Mouse (Mus musculus) liver, embryonic 14.5 days (tissue): Measurements from ENCODE around the gene Insrr. TPM values are rescaled to one million over a fixed set of nuclear protein-coding genes. Genes with fewer than 3 reads are reported as not detected.
A peak's percentile ranks its signal among the peaks of the same experiment; 100 is the strongest.

Experiments used
- ATAC-seq: fragments of 200-750 bp; cut with Nextera tagmentation; 2 replicates; pipeline ENCODE4 v1.8.0; 2017; ENCODE audit warnings: moderate number of reproducible peaks, mild to moderate bottlenecking, moderate library complexity; ENCODE audit not compliant: insufficient read depth
- DNase-seq, 3 experiments: peaks; one replicate each; pipeline ENCODE4 v3.0.0-alpha.2; 2012 to 2013; ENCODE audit warnings: low read depth in 3 of 3, low spot score in 3 of 3
- H3K27ac ChIP-seq: fragments of 300-500 bp; sonication (generic); 2 replicates; pipeline ENCODE4 v1.5.1; 2014; ENCODE audit warnings: moderate library complexity, mild to moderate bottlenecking, control low read depth, inconsistent platforms
- H3K27me3 ChIP-seq: fragments of 300-500 bp; sonication (generic); 2 replicates; pipeline ENCODE4 v1.6.1; 2014; ENCODE audit warnings: mild to moderate bottlenecking, low read length, moderate library complexity; ENCODE audit not compliant: control insufficient read depth, insufficient read depth
- H3K36me3 ChIP-seq: fragments of 300-500 bp; sonication (generic); replicated peaks from 2 replicates; pipeline ENCODE4 v1.6.1; 2014; ENCODE audit warnings: low read depth; ENCODE audit not compliant: control insufficient read depth, insufficient read depth
- H3K4me1 ChIP-seq, 2 experiments: fragments of 200-500 bp in 1 of 2; fragments of 300-500 bp in 1 of 2; sonication (generic) in 1 of 2; replicated peaks; 2 replicates each; pipeline ENCODE4 v1.6.1; 2012 to 2014; ENCODE audit warnings: antibody characterized with exemption in 1 of 2, inconsistent platforms in 1 of 2, low read length in 1 of 2; ENCODE audit not compliant: control insufficient read depth in 2 of 2, insufficient read depth in 2 of 2
- H3K4me2 ChIP-seq: fragments of 300-500 bp; sonication (generic); 2 replicates; pipeline ENCODE4 v1.6.1; 2014; ENCODE audit warnings: low read depth, mild to moderate bottlenecking, control low read depth, moderate library complexity
- H3K4me3 ChIP-seq, 2 experiments: fragments of 200-500 bp in 1 of 2; fragments of 300-500 bp in 1 of 2; sonication (generic) in 1 of 2; 2 replicates each; pipeline ENCODE4 v1.5.1; 2012 to 2014; ENCODE audit warnings: low read depth in 2 of 2, low read length in 2 of 2, mild to moderate bottlenecking in 2 of 2, control low read depth in 1 of 2, inconsistent platforms in 1 of 2, moderate library complexity in 1 of 2; ENCODE audit not compliant: insufficient read depth in 1 of 2
- H3K9ac ChIP-seq: fragments of 300-500 bp; sonication (generic); replicated peaks from 2 replicates; pipeline ENCODE4 v1.6.1; 2014; ENCODE audit warnings: mild to moderate bottlenecking, control low read depth, moderate library complexity
- H3K9me3 ChIP-seq: fragments of 300-500 bp; sonication (generic); 2 replicates; pipeline ENCODE4 v1.6.1; 2016; ENCODE audit warnings: low read length, mixed read lengths; ENCODE audit not compliant: control insufficient read depth
- CTCF ChIP-seq: IDR thresholded peaks from 2 replicates; pipeline ENCODE4 v1.5.1; 2016; ENCODE audit warnings: antibody characterized with exemption, low read depth, control low read depth
- EP300 ChIP-seq: IDR thresholded peaks from 2 replicates; pipeline ENCODE4 v1.6.1; 2016; ENCODE audit warnings: antibody characterized with exemption, low read depth
- WGBS: fragments of 180-500 bp; shearing (Covaris S2); extraction: QIAGEN DNeasy Blood & Tissue Kit; methylation state at CpG from one replicate; pipeline ENCODE4 v1.1.7; 2014; ENCODE audit not compliant: insufficient replicate concordance; 5-methylcytosine and 5-hydroxymethylcytosine counted together
- polyA plus RNA-seq, 2 experiments: library from polyadenylated mRNA; depleted of rRNA in 1 of 2; stranded (reverse) in 1 of 2; unstranded in 1 of 2; fragments of >200 nt; fragmentation: Nextera tagmentation in 1 of 2; extraction: Ambion mirVana in 1 of 2; gene quantifications; 2 replicates each; pipeline versions ENCODE4 v1.2.1 to v1.2.3; 2012 to 2014

The Insrr gene
- polyA plus RNA-seq, 2 experiments, result 0.02 TPM; not detected in 1

GRCm38 (mm10) chr3:87811297-87811696 is 14.5 kb downstream of the Insrr start:
- H3K9ac ChIP-seq, result no peak overlapping the region
- H3K27me3 ChIP-seq, result peaks cover 17% of the 10 kb centered on the region
- 54% methylated on average over 8 of the region's 8 CpGs for WGBS

GRCm38 (mm10) chr3:87812413-87812812 is 15.7 kb downstream of the Insrr start:
- Histone ChIP-seq H3K9me3 (no peaks in the 10 kb centered on the region), H3K27ac (no peak overlapping the region), H3K9ac (no peak overlapping the region), H3K36me3 (no peaks in the 10 kb centered on the region), H3K27me3 (peaks cover 18% of the 10 kb centered on the region), H3K4me3 (no peak overlapping the region), H3K4me2 (no peak overlapping the region), H3K4me1 (no peaks in the 10 kb centered on the region)
- DNase-seq (no peak), ATAC-seq (no peak)
- 54% methylated on average over 4 of the region's 4 CpGs for WGBS
- no peak for TF ChIP-seq CTCF
- TF ChIP-seq EP300, result no peak

More at GRCm38 (mm10) chr3:87811297-87811696, 14.5 kb downstream of the Insrr start:
- Histone ChIP-seq H3K9me3 (no peaks in the 10 kb centered on the region), H3K36me3 (no peaks in the 10 kb centered on the region), H3K27ac (no peak overlapping the region), H3K4me1 (no peaks in the 10 kb centered on the region), H3K4me2 (no peak overlapping the region), H3K4me3 (no peak overlapping the region)
- ATAC-seq (no peak), DNase-seq (no peak)
- no peak for TF ChIP-seq EP300
- TF ChIP-seq CTCF, result no peak

GRCm38 (mm10) chr3:87812873-87813272 is 16.1 kb downstream of the Insrr start:
- H3K4me3 ChIP-seq, result no peak overlapping the region
- H3K9me3 ChIP-seq, result no peaks in the 10 kb centered on the region
- DNase-seq (no peak), ATAC-seq (no peak)
- H3K4me2 ChIP-seq, result no peak overlapping the region
- WGBS, result 43% methylated on average over 10 of the region's 10 CpGs
- peaks cover 21% of the 10 kb centered on the region for H3K27me3 ChIP-seq
- H3K36me3 ChIP-seq, result no peaks in the 10 kb centered on the region
- H3K9ac ChIP-seq, result no peak overlapping the region
- TF ChIP-seq CTCF, result no peak
- no peak for TF ChIP-seq EP300
- no peak overlapping the region for H3K27ac ChIP-seq
- no peaks in the 10 kb centered on the region for H3K4me1 ChIP-seq

GRCm38 (mm10) chr3:87816166-87816565 is 19.4 kb downstream of the Insrr start:
- no peaks in the 10 kb centered on the region for H3K36me3 ChIP-seq
- H3K4me1 ChIP-seq, result no peaks in the 10 kb centered on the region
- DNase-seq (no peak), ATAC-seq (no peak)
- no peak overlapping the region for H3K9ac ChIP-seq
- H3K27me3 ChIP-seq, result peaks cover 4% of the 10 kb centered on the region
- H3K27ac ChIP-seq, result no peak overlapping the region
- 36% methylated on average over 6 of the region's 6 CpGs for WGBS
- no peak overlapping the region for H3K4me3 ChIP-seq
- H3K4me2 ChIP-seq, result no peak overlapping the region
- TF ChIP-seq EP300, result no peak
- TF ChIP-seq CTCF, result no peak
- no peaks in the 10 kb centered on the region for H3K9me3 ChIP-seq

- Histone ChIP-seq H3K27ac (no peak overlapping the region), H3K9me3 (no peaks in the 10 kb centered on the region), H3K36me3 (no peaks in the 10 kb centered on the region), H3K4me1 (no peaks in the 10 kb centered on the region), H3K9ac (no peak overlapping the region), H3K27me3 (peaks cover 4% of the 10 kb centered on the region; the same call in 1 of the 2 replicates), H3K4me3 (no peak overlapping the region), H3K4me2 (no peak overlapping the region)
- WGBS, result 3% methylated on average over 12 of the region's 12 CpGs
- DNase-seq (peak; percentile 42 to 55 (median 43)), ATAC-seq (no peak)
- TF ChIP-seq CTCF (peak; percentile 96), EP300 (no peak)
Observed at GRCm38 (mm10) chr3:87816646-87817093, 19.9 kb downstream of the Insrr start.
